Mouse (Mus musculus) neural tube, embryonic 11.5 days (tissue): ENCODE results near the gene Jtb. TPM values are rescaled to one million over a fixed set of nuclear protein-coding genes. Genes with fewer than 3 reads are reported as not detected.

Experiments used
- ATAC-seq: fragments of 200-750 bp; cut with Nextera tagmentation; 2 replicates; pipeline ENCODE4 v1.8.0; 2017; ENCODE audit warnings: moderate number of reproducible peaks, mild to moderate bottlenecking, moderate TSS enrichment, moderate library complexity; ENCODE audit not compliant: insufficient read depth, low FRiP score, low TSS enrichment
- DNase-seq: peaks from one replicate; pipeline ENCODE4 v3.0.0-alpha.2; 2015; ENCODE audit warnings: low spot score
- H3K27ac ChIP-seq: fragments of 300-500 bp; sonication (generic); 2 replicates; pipeline ENCODE4 v1.5.1; 2014; ENCODE audit warnings: low read depth, mild to moderate bottlenecking, low read length
- H3K27me3 ChIP-seq: fragments of 300-500 bp; sonication (generic); 2 replicates; pipeline ENCODE4 v1.6.1; 2014; ENCODE audit warnings: mild to moderate bottlenecking, low read length, mixed read lengths; ENCODE audit not compliant: control insufficient read depth, insufficient read depth
- H3K36me3 ChIP-seq: fragments of 300-500 bp; sonication (generic); 2 replicates; pipeline ENCODE4 v1.6.1; 2014; ENCODE audit warnings: mild to moderate bottlenecking, low read length, moderate library complexity, mixed read lengths; ENCODE audit not compliant: control insufficient read depth, insufficient read depth
- H3K4me1 ChIP-seq: fragments of 300-500 bp; sonication (generic); 2 replicates; pipeline ENCODE4 v1.6.1; 2014; ENCODE audit warnings: low read length, mixed read lengths; ENCODE audit not compliant: control insufficient read depth, insufficient read depth
- H3K4me2 ChIP-seq: fragments of 300-500 bp; sonication (generic); 2 replicates; pipeline ENCODE4 v1.6.1; 2014; ENCODE audit warnings: low read depth, mild to moderate bottlenecking, moderate library complexity
- H3K4me3 ChIP-seq: fragments of 300-500 bp; sonication (generic); 2 replicates; pipeline ENCODE4 v1.5.1; 2014; ENCODE audit warnings: low read depth, low read length
- H3K9ac ChIP-seq: fragments of 300-500 bp; sonication (generic); 2 replicates; pipeline ENCODE4 v1.6.1; 2014; ENCODE audit warnings: mild to moderate bottlenecking, low read length
- H3K9me3 ChIP-seq: fragments of 300-500 bp; sonication (generic); 2 replicates; pipeline ENCODE4 v1.6.1; 2016; ENCODE audit warnings: low read length; ENCODE audit not compliant: control insufficient read depth
- WGBS: fragments of 180-500 bp; shearing (Covaris S2); extraction: QIAGEN DNeasy Blood & Tissue Kit; methylation state at CpG from one replicate; pipeline ENCODE4 v1.1.7; 2014; 5-methylcytosine and 5-hydroxymethylcytosine counted together
- polyA plus RNA-seq: library from polyadenylated mRNA; unstranded; fragments of >200 nt; fragmentation: Nextera tagmentation; extraction: Ambion mirVana; gene quantifications from 2 replicates; pipeline ENCODE4 v1.2.1, GENCODE M21; 2014

Jtb gene
- polyA plus RNA-seq, 1 experiment from 2014 or later: 92.3 TPM

DNA sequence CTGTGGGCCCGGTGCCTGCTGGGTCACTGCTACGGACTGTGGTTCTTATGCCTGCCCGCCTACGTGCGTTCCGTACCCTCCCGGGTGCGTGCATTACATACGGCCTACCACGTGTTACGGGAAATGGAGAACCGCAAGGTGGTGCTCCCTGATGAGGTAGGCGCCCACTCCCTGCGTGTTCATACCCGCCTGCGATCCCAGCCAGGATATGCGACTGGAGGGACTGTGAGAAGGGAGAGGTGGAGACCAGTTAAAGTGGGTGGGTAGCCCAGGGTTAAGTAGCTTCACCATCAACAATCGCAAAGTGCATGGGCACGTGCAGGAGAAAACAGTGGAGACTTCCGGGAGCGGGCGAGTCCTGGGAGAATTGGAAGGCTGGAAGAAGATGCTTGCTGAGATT, 42.5 kb downstream of the Jtb start:
- no peak for ATAC-seq
- 89% methylated on average over 22 of the region's 22 CpGs for WGBS

DNA sequence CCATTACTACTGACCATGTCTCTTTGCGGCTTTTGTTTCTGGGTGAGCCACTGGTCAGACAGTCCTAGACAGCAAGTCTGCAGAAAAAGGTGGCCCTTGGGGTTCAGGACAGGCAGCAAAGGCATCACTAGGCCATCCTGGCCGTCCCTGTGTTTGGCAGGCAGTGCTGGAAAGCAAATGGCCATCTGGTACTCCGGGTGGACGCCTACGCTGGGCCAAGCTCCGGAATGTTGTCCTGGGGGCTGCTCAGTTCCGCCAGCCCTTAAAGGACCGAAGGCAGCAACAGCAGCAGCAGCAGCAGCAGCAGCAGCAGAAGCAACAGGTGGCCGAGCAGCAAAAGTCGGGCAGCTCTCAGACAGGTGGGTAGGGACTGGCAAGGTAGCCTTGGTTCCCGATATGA, 43.9 kb downstream of the Jtb start:
- H3K4me2 ChIP-seq: no peak overlapping the region
- 93% methylated on average over 11 of the region's 11 CpGs for WGBS
- H3K27ac ChIP-seq: no peak overlapping the region
- H3K27me3 ChIP-seq: no peaks in the 10 kb centered on the region
- ATAC-seq: no peak
- H3K4me1 ChIP-seq: no peaks in the 10 kb centered on the region
- no peaks in the 10 kb centered on the region for H3K9me3 ChIP-seq
- H3K9ac ChIP-seq: no peak overlapping the region
- H3K36me3 ChIP-seq: peaks cover 7% of the 10 kb centered on the region
- no peak overlapping the region for H3K4me3 ChIP-seq
- DNase-seq: no peak

More for the DNA sequence above, 42.5 kb downstream of the Jtb start:
- Histone ChIP-seq H3K4me2 (no peak overlapping the region), H3K27ac (no peak overlapping the region), H3K4me1 (no peaks in the 10 kb centered on the region), H3K9me3 (no peaks in the 10 kb centered on the region), H3K4me3 (no peak overlapping the region), H3K36me3 (peaks cover 4% of the 10 kb centered on the region), H3K9ac (no peak overlapping the region), H3K27me3 (no peaks in the 10 kb centered on the region)
- no peak for DNase-seq

DNA sequence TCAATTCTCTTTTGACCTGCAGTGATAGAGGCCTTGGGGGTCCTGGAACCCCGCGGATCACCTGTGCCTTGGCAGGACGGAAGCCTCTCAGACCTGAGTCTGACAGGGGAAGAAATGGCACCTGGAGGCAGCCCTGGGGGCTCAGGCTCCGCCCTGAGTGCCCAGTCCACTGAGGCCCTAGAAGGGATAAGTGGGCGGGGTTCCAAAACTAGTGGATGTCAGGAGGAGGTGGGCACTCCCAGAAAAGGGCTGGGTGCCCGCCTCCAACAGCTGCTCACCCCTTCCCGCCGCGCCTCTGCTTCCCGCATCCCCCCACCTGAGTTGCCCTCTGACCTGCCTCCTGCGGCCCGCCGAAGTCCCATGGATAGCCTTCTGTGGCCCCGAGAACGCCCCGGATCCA, 45.5 kb downstream of the Jtb start:
- no peak overlapping the region for H3K9ac ChIP-seq
- H3K4me3 ChIP-seq: no peak overlapping the region
- DNase-seq (no peak), ATAC-seq (no peak)
- no peak overlapping the region for H3K4me2 ChIP-seq
- H3K36me3 ChIP-seq: peaks cover 7% of the 10 kb centered on the region
- 39% methylated on average over 16 of the region's 16 CpGs for WGBS
- no peaks in the 10 kb centered on the region for H3K9me3 ChIP-seq
- H3K4me1 ChIP-seq: no peaks in the 10 kb centered on the region
- H3K27ac ChIP-seq: no peak overlapping the region
- H3K27me3 ChIP-seq: no peaks in the 10 kb centered on the region

DNA sequence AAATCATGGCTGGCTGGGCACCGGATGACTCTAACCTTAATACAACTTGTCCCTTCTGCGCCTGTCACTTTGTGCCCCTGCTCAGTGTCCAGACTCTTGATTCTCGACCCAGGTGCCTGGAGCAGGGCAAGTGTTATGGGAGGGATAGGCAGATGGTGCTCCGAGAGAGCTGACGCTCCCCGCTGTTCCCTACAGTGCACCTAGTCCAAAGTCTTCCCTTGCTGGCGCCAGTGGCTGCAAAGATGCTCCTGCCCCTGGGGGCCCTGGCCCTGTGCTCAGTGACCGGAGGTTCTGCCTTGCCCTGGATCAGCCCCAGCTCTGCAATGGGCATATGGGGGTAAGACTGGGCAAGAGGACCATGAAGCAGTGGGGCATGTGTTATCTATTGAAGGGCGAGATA, 46.4 kb downstream of the Jtb start:
- Histone ChIP-seq H3K27ac (no peak overlapping the region), H3K9me3 (no peaks in the 10 kb centered on the region), H3K9ac (no peak overlapping the region), H3K4me2 (no peak overlapping the region), H3K4me3 (no peak overlapping the region), H3K4me1 (no peaks in the 10 kb centered on the region), H3K36me3 (peaks cover 4% of the 10 kb centered on the region), H3K27me3 (no peaks in the 10 kb centered on the region)
- ATAC-seq: no peak
- 95% methylated on average over 9 of the region's 9 CpGs for WGBS
- no peak for DNase-seq

DNA sequence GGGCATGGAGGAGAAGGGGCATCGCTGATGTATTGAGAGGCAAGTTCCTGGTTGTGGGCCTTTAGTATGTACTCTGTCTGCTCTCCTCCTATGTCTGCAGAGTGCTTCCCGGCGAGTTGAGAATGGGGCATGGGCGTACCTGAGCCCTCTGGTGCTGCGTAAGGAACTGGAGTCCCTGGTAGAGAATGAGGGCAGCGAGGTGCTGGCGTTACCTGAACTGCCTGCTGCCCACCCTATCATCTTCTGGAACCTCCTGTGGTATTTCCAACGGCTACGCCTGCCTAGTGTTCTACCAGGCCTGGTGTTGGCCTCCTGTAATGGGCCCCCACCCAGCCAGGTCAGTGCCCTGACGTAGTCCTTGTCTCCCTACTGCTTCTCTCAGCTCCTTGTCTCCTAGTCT, 46.8 kb downstream of the Jtb start:
- Histone ChIP-seq H3K4me3 (no peak overlapping the region), H3K9ac (no peak overlapping the region), H3K4me2 (no peak overlapping the region), H3K36me3 (peaks cover 3% of the 10 kb centered on the region), H3K27ac (no peak overlapping the region), H3K27me3 (no peaks in the 10 kb centered on the region), H3K9me3 (no peaks in the 10 kb centered on the region), H3K4me1 (no peaks in the 10 kb centered on the region)
- no peak for DNase-seq
- 93% methylated on average over 10 of the region's 10 CpGs for WGBS
- no peak for ATAC-seq

DNA sequence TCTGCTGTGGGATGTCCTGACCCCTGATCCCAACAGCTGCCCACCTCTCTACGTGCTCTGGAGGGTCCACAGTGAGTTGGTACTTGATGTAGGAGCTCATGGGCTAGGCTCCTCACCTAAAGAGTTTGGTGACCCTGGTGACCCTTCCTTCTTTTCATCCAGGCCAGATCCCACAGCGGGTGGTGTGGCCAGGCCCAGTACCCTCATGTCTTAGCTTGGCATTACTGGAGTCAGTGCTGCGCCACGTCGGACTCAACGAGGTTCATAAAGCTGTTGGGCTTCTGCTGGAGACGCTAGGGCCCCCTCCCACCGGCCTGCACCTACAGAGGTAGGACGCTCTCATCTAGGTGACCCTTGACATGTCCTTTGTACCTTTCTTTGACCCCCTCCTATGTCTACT, 47.8 kb downstream of the Jtb start:
- DNase-seq (no peak), ATAC-seq (no peak)
- H3K27me3 ChIP-seq: no peaks in the 10 kb centered on the region
- H3K4me2 ChIP-seq: no peak overlapping the region
- no peak overlapping the region for H3K27ac ChIP-seq
- H3K9ac ChIP-seq: no peak overlapping the region
- H3K9me3 ChIP-seq: no peaks in the 10 kb centered on the region
- H3K4me1 ChIP-seq: no peaks in the 10 kb centered on the region
- no peak overlapping the region for H3K4me3 ChIP-seq
- WGBS: 94% methylated on average over 9 of the region's 9 CpGs
- H3K36me3 ChIP-seq: peaks cover 3% of the 10 kb centered on the region

DNA sequence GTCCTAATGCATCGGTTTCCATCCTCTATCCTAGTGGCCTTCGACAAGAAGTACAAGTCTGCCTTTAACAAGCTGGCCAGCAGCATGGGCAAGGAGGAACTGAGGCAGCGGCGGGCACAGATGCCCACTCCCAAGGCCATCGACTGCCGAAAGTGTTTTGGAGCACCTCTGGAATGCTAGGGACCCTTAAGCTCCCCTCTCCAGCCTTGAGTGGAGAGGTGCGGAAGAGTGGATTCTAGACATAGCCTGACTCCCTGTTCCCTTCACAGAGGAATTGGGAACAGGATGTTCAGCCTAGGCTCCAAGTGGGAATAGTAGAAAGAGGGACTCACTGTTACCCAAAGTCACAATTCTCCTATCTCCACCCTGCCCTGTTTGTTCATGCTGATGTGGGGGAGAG, 48.3 kb downstream of the Jtb start:
- H3K36me3 ChIP-seq: peaks cover 3% of the 10 kb centered on the region
- no peak overlapping the region for H3K4me3 ChIP-seq
- H3K9ac ChIP-seq: no peak overlapping the region
- WGBS: 95% methylated on average over 7 of the region's 7 CpGs
- no peak overlapping the region for H3K4me2 ChIP-seq
- H3K9me3 ChIP-seq: no peaks in the 10 kb centered on the region
- H3K4me1 ChIP-seq: no peaks in the 10 kb centered on the region
- H3K27ac ChIP-seq: no peak overlapping the region
- ATAC-seq (no peak), DNase-seq (no peak)
- no peaks in the 10 kb centered on the region for H3K27me3 ChIP-seq

DNA sequence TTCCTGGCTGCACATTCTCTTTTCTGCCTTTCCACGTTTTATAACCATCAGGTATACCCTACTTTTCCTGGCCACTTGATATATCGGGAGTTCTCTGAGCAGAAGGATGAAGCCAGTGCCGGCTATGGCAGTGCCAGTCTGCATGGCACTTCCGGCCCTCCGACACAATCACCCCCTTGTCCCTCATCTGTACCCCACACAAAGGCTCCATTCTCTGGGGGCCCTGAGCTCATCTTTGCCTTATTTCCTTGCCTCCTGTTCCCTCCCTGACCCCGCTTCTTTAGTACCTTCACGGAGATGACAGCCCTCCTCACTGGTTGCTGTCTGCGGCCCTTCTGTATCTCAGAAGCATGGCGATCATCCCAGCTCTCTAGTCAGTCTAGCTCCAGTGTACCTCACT, 49.3 kb downstream of the Jtb start:
- Histone ChIP-seq H3K4me3 (no peak overlapping the region), H3K27me3 (no peaks in the 10 kb centered on the region), H3K4me2 (no peak overlapping the region), H3K27ac (no peak overlapping the region), H3K9ac (no peak overlapping the region), H3K36me3 (peaks cover 3% of the 10 kb centered on the region), H3K4me1 (no peaks in the 10 kb centered on the region), H3K9me3 (no peaks in the 10 kb centered on the region)
- no peak for DNase-seq
- 85% methylated on average over 9 of the region's 9 CpGs for WGBS
- ATAC-seq: no peak

DNA sequence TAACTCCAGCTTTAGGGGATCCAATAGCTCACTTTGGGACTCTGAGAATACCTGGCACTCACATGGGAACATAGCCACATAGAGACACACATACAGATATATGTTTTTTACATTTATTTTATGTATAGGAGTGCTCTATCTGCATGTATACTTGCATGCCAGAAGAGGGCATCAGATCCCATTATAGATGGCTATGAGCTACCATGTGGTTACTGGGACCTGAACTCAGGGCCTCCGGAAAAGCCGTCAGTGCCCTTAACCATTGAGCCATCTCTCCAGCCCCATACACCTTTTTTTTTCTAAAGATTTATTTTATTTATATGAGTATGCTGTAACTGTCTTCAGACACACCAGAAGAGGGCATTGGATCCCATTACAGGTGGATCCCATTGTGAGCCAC, 52.8 kb downstream of the Jtb start:
- WGBS: 98% methylated on average over 2 of the region's 2 CpGs
- H3K4me1 ChIP-seq: no peaks in the 10 kb centered on the region
- ATAC-seq: no peak

More for the DNA sequence above, 52.8 kb downstream of the Jtb start:
- Histone ChIP-seq H3K9ac (no peak overlapping the region), H3K27me3 (no peaks in the 10 kb centered on the region), H3K27ac (no peak overlapping the region), H3K36me3 (peaks cover 3% of the 10 kb centered on the region; the same call in 1 of the 2 replicates), H3K4me2 (no peak overlapping the region), H3K9me3 (no peaks in the 10 kb centered on the region), H3K4me3 (no peak overlapping the region)
- DNase-seq: no peak
